Mouse (Mus musculus): ENCODE data around the gene Ifnar2. TPM values are rescaled to one million over a fixed set of nuclear protein-coding genes. Genes with fewer than 3 reads are reported as not detected.

Gene Ifnar2
- total RNA-seq (2021) = 10 to 100 TPM; 26.1 to 31.4 TPM
- long read RNA-seq, experiment 1, transcript Ifnar2-203 (7 exons, 1,099 nt) = major isoform, 15 of 22 reads
- long read RNA-seq, experiment 1, partial matches to known transcripts = 1 of 22 reads
- long read RNA-seq, experiment 1, other reads (novel, unspliced or antisense) = 1 of 22 reads
- long read RNA-seq, experiment 2, transcript Ifnar2-203 (7 exons, 1,099 nt) = major isoform, 14 of 21 reads
- long read RNA-seq, experiment 2, partial matches to known transcripts = 1 of 21 reads
- long read RNA-seq, experiment 2, other reads (novel, unspliced or antisense) = 3 of 21 reads

DNA sequence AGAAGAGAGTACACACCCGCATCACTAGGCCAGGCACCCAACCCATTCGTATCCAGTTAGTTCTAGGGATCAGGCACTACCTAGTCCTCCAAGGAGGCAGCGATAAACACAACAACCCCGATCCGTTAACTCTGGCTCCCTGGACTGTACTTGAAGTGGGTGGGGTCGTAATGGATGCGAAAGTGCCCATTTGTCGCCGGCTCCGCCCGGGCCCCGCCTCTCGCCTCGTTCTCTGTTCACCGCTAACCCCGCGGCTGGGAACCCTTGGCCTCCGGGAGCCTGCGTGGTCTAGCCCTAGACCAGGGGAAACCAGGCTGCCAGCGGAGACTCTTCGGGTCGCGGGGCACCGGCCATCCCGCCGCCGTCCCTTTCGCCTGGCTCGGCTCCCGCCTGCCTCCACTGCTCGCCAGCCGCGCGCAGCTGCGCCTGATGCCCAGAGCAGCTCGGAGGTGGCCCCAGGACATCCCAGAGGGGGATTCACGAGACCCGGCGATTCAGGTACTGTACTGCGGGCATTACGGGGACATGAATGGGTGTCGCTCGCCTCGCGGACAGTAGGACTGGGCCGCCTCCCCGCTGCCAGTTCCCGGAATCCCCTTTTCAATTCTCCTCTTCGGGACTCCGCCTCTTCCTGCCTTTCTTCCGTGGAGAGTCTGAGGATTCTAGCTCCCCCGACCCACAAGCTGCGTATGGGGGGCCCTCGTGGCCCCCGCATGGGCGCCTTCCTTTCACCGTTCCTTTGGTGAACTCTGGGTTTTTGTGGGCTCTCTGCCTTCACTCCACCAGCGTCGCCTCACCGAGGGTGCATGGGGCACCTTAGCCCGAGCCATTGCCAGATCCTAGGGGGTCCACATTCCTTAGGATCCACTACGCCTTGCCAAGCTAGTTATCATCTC lies at the start of gene Ifnar2:
Gene Ifnar2 (plus strand): TSS at position 207 of the 896 bp plus-strand sequence.
- DNase-seq (ENCODE audit: low spot score in 2 of 2) = peak; percentile 70 to 85

DNA sequence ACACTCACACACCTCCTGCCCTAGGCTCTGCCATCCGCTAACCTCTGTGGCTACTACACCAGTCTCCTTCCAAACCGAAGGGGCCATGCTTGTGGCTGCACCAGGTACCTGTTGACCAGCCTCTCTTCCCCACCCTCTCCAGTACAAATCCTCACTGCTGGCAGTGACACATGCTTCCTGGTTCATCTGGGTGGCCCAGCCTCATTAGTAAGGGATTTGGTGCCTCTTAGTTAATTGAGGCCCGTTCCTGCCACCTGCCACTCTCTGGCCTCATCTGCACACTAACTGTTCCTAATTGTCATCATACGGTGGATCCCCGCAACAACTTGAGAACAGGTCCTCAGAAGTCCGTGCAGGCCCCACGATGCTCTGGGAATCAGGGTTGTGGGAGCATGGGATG lies 45.0 kb upstream of the Ifnar2 start:
- DNase-seq (ENCODE audit: low spot score in 2 of 2) = no peak

DNA sequence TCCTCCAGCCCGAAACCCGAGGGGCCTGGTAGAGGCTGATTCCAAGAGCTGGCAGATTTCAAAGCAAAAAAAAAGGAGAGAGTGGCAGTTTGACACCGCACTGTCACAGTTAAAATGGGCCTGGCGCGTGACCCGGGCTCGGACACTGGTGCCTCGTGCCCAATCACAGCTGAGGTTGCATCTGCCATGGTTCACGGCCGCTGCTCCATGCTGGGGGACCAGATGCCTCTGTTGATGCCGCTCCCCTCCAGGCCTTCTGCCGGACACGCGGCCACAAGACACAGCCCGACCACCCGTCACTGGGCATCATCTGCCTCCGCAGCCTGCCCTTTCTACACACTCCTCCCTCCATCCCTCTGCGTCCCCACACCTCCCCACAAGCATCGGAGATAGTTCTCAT lies 43.7 kb upstream of the Ifnar2 start:
- DNase-seq (ENCODE audit: low spot score in 2 of 2) = no peak

DNA sequence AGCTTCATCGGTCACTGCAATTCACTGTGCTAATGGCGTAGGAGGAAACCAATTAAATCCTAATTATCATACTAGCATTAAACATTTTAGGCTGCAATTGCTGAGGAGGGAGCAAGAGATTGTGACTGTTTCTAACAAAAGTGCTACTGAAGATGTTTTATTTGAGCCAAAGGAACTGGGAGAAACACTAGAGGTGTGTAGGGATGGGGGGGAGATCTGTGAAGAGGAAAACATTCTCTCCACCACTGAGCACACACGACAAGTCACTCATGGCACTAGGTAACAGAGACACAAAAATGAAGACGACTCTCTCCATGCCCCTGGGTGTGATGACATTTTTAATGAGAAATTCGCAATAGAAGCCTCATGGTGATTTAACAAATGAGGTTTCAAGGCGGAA lies 42.1 kb upstream of the Ifnar2 start:
- no peak for DNase-seq (ENCODE audit: low spot score in 2 of 2)

DNA sequence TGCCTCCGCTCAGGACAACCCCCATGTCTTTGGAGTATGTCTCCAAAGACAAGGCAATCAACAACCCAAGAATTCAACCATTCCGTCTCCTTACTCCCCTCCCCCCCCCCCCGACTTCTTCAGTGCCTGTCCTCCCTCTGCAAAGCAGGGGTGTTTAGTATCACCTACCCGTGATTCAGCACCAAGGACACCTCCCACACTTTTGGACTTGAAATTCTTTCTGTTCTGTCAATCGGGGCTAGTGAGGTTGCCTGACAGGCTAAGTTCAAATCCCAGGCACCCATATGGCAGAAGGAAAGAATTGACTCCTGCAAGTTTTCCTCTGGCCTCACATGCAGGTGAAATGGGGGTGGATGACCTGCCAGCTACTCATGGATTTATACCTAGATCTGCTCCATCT lies 41.4 kb upstream of the Ifnar2 start:
- DNase-seq (ENCODE audit: low spot score in 2 of 2) = no peak

DNA sequence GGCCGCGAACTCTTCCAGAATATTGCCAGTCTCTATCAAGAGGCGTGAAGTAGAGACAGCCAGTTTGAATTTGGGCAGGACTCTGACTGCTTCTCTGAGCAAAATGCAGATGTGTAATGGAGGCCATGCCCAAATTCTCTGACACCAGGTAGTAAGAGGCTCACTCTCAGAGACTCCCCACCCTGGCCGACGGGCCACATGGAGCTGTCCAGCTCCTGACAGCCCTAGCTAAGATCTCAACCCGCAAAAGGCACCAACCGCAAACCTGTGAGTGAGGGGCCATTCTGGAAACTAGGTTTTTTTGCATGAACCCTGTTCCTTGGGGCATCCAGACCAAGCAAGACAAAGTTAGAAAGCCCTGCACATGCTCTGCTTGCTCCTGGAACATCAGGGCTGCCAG lies 39.7 kb upstream of the Ifnar2 start:
- DNase-seq (ENCODE audit: low spot score in 2 of 2) = no peak

DNA sequence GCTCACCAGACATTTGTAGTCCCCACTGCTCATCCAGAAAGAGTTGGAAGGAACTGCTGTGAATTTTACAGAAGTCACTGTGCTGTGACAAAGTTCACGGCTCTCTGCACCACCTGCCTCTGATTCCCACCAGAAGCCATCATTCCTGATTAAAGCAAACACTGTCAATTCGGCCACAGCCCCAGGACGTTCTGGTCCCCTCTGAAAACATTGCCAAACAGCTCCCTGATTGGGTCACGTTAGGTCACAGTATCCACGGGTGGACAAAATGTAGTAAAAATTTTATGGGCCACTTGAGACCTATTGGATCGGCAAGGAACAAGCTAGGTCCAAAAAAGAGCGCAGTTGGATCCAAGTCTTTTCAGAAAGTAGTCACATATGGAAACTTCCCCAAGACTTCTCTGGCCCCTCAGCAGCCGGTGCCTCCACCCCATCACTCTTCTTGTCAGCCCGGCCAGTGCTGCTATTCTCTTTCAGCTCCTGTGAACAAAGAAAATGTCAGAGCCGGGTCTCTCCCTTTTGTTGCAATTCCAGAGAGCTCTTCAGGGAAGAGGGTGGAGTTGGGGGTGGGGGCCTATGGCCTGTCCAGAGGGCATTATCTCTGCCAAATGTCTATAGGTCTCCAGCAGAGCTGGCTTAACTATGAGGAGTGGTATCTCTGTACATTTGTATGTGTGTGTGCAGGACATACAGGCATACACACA lies 38.2 kb upstream of the Ifnar2 start:
- DNase-seq (ENCODE audit: low spot score in 2 of 2) = no peak

DNA sequence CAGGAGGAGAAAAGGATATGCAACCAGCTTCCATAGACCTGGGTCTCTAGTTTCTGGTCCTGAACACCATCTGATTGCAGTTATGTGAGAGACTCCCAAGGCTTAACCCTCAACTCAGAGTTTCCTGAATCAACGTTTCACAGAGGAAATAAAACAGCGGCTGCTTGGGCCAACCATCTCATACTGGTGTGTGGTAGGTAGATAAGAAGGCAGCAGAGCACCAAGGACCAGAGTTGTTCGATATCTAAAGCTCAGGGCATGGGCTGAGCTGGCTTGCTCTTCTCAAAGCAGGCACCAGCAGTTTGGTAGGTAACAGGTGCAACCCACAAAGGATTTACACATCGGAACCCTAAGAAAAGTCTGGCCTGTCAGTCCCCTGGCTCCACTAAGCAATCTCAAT lies 35.8 kb upstream of the Ifnar2 start:
- no peak for DNase-seq (ENCODE audit: low spot score in 2 of 2)

DNA sequence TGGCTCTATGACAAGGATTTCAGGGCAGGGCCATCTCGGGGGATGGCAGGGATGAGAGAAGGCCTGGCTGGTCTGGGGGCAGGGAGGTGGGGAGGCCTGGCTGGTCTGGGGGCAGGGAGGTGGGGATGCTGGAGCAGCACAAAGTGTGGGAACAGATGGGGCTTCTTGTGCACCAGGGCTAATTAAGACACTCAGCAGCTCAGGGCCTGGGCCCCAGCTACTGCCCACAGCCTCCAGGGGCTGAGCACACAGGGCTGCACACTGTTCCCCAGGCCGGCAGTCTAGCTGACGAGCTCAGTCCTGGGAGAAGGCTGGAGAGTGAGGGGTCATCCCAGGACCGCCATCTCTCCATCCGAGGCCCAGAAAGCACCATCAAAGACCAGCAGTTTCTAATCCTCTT lies 35.1 kb upstream of the Ifnar2 start:
- no peak for DNase-seq (ENCODE audit: low spot score in 2 of 2)

DNA sequence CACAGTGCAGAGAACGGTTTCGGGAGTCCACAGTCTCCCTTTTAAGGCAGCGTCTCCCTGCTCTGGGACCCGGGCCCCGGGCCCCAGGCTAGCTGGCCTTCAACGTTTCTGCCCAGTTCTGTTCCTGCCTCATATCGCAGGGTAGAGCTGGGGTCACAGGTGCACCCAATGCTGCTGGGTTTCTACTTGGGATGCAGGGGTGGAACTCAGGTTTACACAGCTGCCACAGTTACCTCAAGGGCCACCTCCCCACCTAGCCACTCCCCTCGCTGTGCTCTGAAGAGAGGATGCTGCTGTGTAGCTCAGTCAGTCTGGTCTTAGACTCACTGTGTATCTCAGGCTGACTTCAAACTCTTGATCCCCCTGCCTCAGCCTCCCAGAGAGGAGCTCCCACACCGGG lies 26.1 kb upstream of the Ifnar2 start:
- no peak for DNase-seq (ENCODE audit: low spot score in 2 of 2)

DNA sequence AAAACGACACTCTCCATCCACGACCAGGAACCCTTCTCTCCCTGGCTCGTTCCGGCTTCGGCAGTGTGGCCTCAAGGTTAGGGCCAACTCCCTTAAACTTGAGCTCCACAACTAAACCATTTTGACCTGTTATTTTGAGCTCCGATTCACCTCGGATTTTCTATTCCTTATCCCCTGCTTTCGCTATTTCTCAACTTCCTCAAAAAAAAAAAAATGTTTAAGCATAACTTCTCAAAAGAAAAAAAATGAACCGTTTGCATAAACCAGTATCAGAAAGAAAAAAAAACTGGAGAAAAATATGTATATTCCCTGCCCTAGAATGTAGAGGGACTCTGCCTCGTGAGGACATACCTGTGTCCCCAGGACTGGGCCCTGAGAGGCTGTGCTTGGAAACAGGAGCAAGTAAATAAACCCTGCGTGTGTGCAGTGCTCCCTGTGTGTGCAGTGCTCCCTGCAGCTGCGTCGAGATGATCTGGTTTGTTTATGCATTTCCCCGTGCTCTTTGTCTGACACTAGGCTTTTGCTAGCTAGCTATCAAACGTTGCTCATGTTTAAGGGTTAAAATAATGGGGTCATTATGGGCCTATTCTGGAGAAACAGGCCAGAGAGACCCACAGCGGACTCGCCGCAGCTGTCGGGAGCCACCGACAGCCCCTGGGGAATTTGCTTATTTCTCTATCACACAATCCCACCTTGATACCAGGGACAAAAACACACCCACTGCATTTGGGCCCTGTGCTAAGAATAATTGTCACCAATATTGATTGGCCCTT lies 24.9 kb upstream of the Ifnar2 start:
- no peak for DNase-seq (ENCODE audit: low spot score in 2 of 2)

DNA sequence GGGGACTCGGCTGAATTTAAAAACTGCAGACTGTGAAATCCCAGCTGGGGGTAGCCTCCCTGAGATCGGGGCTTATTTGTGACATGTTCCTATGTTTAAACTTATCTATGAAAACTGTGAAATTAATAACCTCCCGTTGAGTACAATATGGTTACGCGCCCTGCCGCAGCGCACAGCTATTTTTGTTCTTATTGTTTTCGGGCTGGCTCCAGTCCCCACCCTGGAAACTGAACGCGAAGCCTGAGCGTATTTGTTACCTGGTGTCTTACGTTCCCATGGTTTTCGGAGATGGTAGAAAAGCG lies 24.4 kb upstream of the Ifnar2 start:
- no peak for DNase-seq (ENCODE audit: low spot score in 2 of 2)

DNA sequence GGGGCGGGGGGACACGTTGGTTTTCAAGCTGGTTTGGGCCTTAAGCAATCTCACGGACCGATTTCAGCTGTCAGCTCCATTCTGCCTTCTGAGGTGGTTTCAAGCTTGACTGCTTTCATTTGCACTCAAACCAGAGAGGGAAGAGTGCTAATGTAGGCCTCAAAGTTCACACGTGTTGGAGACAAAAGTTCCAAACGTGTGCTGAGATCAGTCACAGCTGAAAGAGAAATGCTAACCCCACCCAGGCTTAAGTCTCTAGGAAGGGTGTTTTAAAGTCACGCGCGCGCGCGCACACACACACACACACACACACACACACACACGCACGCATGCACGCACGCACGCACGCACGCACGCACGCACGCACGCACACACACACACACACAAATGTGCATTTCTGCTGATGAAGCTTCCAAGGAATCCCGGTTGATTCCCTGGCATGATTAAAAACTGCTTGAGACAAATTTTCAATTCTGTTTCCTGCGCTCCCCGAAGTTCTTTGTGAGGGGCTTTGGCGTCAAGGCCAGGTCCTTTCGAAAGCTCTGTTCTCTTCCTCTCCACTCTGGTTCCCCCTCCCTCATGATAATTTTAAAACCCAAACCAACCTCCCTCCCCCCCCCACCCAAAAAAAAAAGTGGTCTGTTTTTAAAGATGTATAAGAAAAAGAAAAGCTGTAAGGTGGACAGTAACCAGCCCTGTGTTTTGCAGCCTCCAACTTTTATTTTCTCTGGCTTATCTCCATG lies 23.8 kb upstream of the Ifnar2 start:
- no peak for DNase-seq (ENCODE audit: low spot score in 2 of 2)

DNA sequence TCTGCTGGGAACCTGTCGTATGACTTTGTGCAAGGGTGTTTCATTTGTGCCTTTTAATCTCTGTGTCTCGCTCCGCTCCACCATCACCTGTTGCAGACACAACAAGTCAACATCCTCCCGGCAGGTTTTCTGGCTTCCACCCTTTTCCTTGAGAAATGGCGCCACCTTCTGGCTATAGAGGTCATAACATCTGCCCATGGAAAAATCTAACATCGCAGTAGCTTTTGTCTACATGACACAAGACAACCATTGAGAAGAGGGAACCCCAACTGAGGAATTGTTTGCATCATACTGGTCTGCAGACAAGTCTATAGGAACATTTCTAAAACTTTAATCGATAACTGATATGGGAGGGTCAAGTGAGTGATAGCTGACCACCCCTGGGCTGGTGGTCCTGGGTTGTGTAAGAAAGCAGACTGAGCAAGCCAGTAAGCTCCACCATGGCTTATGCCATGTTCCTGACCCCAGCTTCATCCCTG lies 20.5 kb upstream of the Ifnar2 start:
- DNase-seq (ENCODE audit: low spot score in 2 of 2) = peak in 1 of 2 experiments; percentile 62

DNA sequence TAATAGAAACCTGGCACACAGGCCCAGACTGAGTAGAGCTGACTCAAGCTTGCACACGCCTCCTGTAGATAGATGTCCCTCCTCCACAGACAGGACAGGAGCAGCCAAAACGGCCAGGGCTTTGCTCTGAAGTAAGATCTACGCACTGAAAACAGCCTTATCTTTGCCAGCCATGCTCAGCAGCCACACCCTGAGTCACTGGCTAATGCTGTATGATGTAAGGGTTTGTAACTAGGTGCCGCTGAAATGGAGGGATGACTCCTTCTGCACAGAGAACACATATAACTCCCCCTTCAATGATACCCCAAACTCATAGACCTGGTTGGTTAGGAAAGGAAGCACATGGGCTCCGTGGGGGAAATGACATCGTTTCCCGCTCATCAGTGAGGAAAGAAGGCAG lies 19.8 kb upstream of the Ifnar2 start:
- DNase-seq (ENCODE audit: low spot score in 2 of 2) = no peak

DNA sequence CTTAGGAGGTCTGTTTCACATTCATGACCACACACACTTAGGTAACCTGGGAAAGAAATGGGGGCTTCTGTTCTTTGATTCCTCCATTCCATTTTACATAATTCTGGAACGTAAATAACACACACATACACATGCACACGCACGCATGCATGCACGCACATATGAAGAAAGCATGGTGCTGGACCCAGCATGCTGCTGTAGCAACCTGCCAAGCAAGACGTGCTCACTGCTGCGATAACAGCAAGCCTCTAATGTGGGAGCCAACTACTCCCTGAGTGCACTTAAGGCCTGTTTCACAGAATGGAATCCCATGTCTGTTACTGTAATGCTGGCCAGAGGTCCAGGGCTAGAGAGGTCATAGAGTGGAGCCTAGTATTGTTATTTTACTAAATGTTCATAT lies 19.4 kb upstream of the Ifnar2 start:
- no peak for DNase-seq (ENCODE audit: low spot score in 2 of 2)

DNA sequence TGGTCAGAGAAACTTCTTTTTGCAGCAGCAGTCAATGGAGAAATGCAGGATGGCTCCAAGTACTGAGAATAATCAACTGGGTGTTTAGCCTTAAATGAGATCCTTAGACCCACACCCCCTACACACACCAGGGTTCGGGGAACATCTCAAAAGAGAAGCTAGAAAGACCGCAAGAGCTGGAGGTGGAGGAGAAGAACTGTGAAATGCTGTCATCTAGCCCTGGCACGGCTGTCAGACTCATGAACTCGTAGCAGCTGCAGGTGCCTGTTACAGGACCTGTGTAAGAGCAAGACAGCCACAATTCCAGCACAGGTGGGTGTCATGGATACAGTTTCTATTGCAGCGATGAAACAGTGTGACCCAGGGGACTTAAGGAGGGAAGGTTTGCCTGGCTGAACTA lies 18.9 kb upstream of the Ifnar2 start:
- DNase-seq (ENCODE audit: low spot score in 2 of 2) = no peak

DNA sequence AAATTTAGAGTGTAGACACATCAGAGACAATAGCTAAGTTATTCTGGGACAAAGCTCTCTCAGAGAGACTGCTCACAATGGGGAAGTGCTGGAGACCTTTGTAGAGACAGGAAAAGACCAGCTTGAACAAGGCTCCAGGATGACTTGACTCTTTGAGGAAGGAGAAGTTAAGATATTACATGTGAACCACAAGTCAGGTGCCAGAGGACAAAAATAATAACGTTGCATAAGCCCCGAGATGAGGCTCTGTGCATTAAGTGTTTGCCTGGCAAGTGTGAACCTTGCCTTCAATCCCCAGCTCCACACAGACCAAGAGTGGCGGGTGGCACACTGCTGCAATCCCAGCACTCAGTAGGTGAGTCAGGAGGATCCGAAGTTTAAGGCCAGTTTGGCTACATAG lies 18.0 kb upstream of the Ifnar2 start:
- no peak for DNase-seq (ENCODE audit: low spot score in 2 of 2)

DNA sequence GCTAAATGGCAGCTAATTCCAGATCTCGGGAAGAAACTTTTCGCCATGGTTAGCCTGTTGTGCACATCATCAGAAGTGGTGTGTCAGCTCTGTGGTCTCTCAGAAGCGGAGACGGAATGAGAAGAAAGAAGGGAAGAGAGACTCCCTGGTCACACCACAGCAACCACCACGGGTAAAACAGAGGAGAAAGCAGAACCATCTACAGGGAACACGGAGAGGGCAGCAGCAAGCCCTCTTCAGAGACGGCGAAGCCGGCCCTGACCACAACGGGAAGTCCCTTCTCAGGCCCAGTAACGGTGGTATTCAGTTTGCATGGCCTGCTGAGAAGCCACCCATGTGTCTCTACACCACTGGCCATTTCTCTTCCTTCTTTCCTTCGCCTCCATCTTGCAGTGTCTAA lies 17.4 kb upstream of the Ifnar2 start:
- DNase-seq (ENCODE audit: low spot score in 2 of 2) = no peak

DNA sequence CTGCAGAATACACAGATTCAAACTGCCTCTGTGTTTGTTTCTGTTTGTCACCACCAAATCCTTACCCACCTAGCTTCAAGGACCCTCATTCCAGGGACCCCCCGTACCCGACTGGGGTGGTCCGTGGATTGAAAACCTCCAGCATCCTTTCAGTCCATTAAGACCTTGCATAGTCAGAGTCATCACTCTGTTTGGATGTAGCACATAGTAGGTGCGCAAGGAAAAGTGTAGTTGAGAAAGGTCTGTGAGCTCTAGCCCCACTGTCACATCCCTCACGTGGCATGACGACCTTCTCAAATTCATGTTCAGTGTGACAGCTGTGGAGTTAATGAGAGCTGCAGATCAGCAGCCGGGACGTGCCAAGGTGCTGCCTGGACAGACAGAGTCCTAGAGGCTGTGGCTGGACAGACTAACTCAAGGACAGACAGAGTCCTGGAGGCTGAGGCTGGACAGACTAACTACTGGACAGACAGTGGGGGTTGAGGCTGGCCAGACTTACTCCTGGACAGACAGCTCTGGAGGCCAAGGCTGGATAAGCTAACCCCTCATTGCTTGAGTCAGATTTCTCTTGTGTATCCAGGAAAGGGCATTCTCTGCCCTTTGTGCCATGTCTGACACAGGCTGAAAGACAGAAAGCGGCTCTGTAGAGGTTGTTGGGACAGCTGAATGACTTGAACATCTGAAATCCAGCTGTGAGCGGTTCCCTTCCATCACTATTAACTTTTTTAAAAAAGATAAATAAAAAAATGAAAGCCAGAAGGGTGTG lies 15.6 kb upstream of the Ifnar2 start:
- DNase-seq (ENCODE audit: low spot score in 2 of 2) = no peak

Data from gastrocnemius, postnatal 4 days (tissue).